Mouse (Mus musculus) kidney, adult 2 months (tissue): ENCODE data around the gene Irak3.

Experiments used
- CTCF ChIP-seq: fragments of 200-500 bp; conservative IDR thresholded peaks from 2 replicates; pipeline ENCODE4 v1.5.1; 2011; ENCODE audit warnings: low read depth, mild to moderate bottlenecking, control low read depth, low read length, moderate library complexity, mixed read lengths; ENCODE audit not compliant: insufficient read depth, insufficient read length
- POLR2A ChIP-seq: fragments of 200-500 bp; IDR thresholded peaks from one replicate; pipeline ENCODE4 v1.6.1; 2011; ENCODE audit warnings: low read depth, low read length, control low read depth

GRCm38 (mm10) chr10:120171340-120171739, 30.6 kb downstream of the Irak3 start:
- no peak for TF ChIP-seq CTCF
- TF ChIP-seq POLR2A = no peak
